Mouse (Mus musculus) gastrocnemius, postnatal 10 days (tissue): Measurements from ENCODE around the gene Prpf39. TPM values are rescaled to one million over a fixed set of nuclear protein-coding genes. Genes with fewer than 3 reads are reported as not detected.

Experiments
- DNase-seq: peaks from one replicate; pipeline ENCODE4 v3.0.0; 2021; ENCODE audit warnings: mixed read lengths
- long read RNA-seq, 2 experiments: library from polyadenylated mRNA; stranded (forward); transcript quantifications; one replicate each; pipeline ENCODE4 v2.0.0; 2021
- total RNA-seq, 2 experiments: library from RNA; stranded (reverse); gene quantifications; 2 replicates each; pipeline ENCODE4 v1.2.3; 2021

Gene Prpf39
- 10 to 100 TPM; 17.4 to 28.7 TPM for total RNA-seq
- long read RNA-seq, experiment 1, full-length matches to known transcripts: 3 of 20 reads
- long read RNA-seq, experiment 1, partial matches to known transcripts: 1 of 20 reads
- long read RNA-seq, experiment 1, other reads (novel, unspliced or antisense): 16 of 20 reads
- long read RNA-seq, experiment 2, full-length matches to known transcripts: 3 of 7 reads
- long read RNA-seq, experiment 2, partial matches to known transcripts: 2 of 7 reads
- long read RNA-seq, experiment 2, other reads (novel, unspliced or antisense): 2 of 7 reads

DNA sequence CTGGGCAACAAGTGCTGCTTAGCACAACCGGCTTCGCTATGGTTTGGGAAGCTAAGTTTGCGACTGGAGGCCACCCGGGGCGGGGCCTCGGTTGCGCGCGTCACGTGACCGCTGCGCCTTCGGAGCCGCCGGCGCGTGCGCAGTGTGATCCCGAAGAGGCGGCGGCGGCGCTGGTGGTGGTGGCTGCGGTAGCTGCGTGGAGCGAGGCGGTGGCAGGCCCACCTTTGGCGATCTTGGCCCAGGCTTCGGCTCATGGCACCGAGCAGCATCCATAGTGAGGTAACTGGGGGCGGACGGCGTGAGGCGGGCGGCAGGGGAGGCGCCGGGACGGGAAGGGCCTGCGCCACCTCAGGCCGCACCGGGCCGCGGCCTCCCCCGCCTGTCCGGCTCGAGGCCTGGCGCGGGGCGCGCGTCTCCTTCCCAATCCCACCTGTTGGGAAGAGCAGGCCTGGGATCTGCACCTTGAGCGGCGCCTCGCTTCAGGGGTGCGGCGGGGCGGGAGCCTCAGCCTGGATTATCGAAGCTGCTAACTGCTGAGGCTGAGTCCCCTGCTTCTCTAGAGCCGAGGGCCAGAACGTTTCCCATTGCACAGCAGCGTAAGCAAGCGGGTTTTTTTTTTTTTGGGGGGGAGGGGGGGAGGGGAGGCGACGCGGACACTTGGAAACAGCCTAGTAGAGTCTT is at the start of gene Prpf39:
Gene Prpf39, plus strand, starts transcription at position 144 of the 681 bp plus-strand sequence.
- peak; percentile 95 for DNase-seq

DNA sequence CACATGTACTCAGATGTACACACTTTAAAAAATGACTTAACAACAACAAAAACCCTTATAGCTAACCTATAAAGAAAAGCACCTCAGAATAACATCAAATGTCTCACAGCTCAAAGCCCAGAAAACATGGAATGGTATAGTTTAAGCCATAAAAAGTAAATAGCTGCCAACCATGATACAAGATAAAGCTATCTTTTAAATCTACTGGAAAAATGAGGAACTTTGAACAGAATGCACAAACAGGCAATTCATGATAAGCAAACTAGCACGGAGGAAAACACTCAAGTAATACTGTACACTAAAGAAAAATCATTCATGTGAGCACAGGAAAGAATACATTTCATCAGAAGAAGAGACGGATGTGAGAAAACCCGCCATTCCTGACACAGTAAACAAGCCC is 28.4 kb upstream of the Prpf39 start:
- DNase-seq: no peak

GRCm38 (mm10) chr12:65022842-65023241 is 13.3 kb upstream of the Prpf39 start:
- no peak for DNase-seq

DNA sequence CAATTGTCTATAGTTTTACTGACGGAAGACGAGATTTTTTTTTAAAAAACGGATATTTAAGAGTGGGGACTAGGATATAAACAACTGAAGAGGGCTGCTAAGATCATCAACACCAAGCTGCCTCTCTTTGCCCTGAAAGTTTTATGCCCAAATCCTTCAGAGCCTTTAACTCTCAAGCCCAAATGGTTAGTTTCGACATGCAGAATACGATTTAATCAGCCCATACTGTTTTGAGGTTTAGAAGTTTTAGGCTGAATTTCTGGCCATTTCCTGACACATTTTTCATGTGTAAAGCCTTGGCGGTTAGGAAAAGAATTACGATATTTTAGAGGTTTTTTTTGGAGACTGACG is 319 bp upstream of the Prpf39 start:
- no peak for DNase-seq

DNA sequence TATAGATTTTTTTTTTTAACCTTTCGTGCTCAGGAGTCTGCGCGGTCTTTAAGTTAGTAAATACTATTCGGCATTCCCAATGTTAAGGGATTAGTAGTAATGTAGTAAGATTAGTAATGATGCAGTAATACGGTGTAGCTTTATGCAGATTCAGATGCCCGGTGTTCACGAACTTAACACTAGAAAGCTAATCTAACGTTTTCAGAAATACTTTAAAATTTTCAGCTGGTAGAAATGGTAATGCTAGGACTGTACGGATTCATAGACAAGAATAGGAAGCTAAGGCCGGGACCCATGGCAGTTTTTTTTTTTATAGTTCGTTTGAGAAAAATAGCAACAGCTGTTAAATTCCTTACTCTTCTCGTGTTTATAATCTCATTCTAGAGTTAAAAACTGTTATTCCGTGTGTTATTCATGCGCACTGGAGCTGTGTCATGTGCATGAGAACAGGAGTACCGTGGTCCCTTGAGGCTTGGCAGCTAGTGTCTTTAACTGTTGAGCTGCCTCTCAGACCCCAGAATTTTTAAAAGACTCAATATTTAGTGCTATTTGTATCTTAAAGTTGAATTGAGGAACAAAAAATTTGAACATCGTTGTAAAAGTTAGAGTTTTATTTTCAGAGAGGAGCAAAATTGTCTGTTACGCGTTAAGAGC is 886 bp downstream of the Prpf39 start:
- DNase-seq: peak; percentile 7

DNA sequence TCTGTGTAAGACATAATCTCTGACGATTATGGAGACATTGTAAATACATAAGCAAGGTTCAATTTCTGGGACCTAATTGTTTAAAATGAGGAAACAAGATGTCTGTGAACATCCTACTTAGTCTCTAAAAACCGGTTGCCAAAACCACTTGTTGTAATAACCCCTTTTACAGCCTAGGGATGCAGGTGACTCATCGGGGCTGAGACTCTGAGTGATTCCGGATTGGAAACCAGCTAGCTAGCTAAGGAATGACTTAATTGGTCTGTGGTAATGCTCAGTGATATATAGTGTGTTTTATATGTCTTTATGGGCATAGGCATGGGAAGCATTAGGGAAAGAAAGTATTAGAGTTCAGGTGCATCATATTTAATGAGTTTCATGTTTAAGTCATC is 1.4 kb downstream of the Prpf39 start:
- no peak for DNase-seq

- no peak for DNase-seq
Measured at GRCm38 (mm10) chr12:65048799-65049198, 12.7 kb downstream of the Prpf39 start.

GRCm38 (mm10) chr12:65058203-65058602 is 22.1 kb downstream of the Prpf39 start:
- DNase-seq: no peak

- no peak for DNase-seq
Measured at GRCm38 (mm10) chr12:65061082-65061481, 24.9 kb downstream of the Prpf39 start.

- no peak for DNase-seq
Measured at GRCm38 (mm10) chr12:65065241-65065640, 29.1 kb downstream of the Prpf39 start.

GRCm38 (mm10) chr12:65066234-65066633 is 30.1 kb downstream of the Prpf39 start:
- no peak for DNase-seq

DNA sequence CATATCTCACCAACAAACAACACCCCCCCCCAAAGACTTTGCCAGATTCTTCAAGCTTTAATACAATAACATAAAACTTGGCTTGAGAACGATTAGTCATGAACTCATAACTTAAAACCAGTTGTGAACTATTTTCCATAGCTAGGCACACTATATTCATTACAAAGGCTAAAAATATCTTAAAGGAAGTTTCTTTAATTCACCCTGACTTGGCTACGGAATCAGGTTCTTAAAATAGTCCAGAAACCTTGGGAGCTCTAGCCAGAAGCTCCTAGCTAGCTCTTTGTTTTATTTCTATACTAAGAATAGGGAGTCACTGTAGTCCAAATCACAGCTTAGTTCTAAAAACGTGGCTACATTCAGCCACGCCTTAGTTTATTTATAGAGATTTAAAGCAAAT is 32.3 kb downstream of the Prpf39 start:
- DNase-seq: no peak

DNA sequence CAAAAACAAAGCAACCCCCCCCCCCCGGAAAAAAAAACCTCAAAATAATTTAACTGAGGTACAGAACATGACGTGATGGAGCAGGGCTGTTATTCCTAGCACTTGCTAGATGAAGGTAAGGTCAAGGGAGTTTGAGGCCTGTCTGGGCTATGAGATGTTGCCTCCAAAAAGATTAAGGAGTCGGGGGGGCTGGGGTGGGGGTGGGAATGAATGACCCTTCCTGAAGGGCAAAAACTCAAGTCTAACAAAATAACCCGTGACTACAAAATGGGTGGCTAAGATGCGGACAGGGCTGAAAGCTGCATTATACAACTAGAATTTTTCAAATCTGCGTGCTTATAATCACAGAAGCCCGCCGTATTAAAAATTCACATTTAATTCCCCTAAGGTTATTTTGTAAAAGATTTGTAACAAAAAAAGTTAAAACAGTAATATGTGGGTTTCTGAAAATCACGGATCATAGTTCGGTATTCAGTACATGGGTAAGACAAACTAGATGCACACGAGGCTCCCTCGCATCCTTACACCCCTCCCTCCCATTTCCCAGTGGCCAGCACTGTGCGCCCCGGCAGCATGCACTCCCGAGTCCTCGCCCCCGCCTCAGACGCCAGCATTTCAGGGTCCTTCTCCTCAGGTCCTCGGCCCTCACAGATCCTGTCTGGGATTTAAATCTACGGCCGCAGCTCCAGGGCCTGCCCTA is 36.9 kb downstream of the Prpf39 start:
- DNase-seq: no peak

DNA sequence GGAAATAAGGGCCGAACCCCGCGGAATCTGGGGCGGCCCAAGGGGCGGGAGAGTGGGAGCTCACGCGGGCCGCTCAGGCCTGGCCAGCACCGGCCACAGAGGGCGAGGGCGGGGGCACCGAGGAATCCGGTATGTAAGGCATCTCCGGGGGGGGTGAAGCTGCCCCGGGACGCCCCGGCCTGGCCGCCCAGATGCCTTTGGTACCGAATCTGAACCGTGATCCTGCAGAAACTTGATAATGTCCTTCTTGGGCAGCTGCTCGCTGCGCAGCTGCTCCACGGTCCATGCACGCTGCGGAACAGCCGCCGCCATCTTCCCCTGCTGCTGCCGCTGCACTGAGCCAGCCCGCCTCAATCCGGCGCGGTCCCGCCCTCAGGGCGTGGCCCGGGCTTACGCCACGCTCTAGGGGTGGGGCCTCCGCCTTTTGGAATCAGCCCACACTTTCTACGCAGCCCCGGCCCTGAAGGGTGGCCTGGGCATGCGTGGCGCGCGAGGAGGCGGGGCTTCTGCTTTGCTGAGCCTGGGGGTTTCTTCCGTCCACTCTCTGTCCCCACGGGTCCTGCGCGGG is 37.6 kb downstream of the Prpf39 start, which contains the start of gene Fkbp3:
Gene Fkbp3, minus strand, starts transcription at position 397 of the 568 bp plus-strand sequence.
- DNase-seq: peak; percentile 98

DNA sequence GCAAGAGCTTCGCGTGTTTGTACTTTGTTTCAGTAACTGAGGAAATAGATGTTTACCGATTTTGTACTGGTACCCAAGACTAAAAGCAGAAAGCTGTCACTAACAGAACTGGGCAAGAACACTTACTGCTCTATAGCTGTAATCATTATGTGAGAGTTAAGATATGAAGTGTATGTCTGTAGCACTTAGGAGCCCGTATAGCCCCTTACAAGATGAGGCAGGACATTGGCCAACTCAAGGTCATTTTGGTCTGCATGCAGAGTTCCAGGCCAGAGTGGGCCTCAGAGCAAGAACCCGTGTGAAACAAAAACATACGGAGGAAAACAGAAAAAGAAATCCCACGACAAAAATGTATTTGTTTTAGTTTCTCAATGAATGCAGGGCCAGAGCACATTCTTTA is 38.5 kb downstream of the Prpf39 start:
- no peak for DNase-seq

DNA sequence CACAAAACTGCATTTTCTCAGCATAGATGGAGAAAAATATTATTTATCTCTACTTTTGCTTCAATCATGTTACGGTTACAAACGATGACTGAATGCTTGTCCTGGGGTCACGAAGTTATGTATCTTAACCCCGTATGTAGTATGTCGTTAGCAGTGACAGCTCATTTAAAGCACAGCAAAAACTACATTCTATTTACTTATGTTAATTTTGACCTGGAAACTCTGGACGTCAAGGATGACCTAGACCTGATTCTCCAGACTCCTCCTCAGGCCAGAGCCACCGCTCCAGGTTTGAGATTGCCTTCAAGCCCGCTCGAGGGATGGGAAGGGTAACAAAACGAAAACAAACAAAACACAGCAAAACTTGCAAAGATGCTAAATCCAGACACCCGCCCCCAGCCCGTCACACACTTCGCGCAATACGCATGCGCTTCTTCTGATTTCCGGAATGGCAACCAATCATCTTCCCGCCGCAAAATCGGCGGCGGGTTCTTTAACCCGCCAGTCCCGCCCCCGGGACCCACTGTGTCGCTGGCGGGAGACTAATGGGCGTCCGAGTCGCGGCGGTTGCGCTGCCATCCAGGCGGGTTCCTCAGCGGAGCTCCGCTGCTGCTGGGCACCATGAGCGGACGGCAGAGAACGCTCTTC is 39.1 kb downstream of the Prpf39 start, which contains the start of gene Fancm:
Gene Fancm, plus strand, starts transcription at position 519 of the 648 bp plus-strand sequence.
- peak; percentile 86 for DNase-seq

DNA sequence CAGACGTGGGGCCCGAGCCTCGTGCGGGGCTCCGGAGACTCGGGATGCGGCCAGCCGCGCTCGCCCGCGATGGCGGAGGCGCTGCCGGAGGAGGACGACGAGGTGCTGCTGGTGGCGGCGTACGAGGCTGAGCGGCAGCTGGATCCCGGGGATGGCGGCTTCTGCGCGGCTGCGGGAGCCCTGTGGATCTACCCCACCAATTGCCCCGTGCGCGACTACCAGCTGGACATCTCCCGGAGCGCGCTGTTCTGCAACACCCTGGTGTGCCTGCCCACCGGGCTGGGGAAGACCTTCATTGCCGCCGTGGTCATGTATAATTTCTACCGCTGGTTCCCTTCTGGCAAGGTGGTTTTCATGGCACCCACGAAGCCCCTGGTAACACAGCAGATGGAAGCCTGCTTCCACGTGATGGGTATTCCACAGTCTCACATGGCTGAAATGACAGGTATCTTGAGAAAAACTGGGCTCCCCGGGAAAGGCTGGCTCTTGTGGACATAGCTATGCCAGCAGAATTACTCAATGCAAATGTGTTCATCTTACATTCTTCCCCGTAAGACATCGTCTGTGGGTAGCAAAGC is 39.7 kb downstream of the Prpf39 start:
- DNase-seq: no peak

GRCm38 (mm10) chr12:65076906-65077305 is 40.8 kb downstream of the Prpf39 start:
- DNase-seq: no peak

DNA sequence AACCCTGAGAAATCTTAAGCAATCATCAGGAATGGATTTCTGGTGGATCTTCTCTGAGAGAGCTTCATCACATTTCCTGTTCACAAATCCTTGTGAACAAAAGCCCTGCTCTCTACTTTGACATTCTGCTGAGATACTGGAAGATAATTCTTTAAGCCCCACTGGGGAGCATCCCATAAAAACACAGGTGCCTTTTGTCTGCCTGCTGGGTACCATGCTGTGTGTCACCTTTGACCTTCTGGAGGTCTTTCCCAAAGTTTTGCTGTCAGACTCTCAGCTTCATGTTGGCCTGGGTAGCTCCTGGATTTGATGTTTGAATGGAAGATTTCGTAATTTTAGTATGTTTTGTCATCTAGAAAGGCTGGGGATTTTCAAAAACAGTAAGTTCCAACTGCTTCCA is 72.6 kb downstream of the Prpf39 start:
- DNase-seq: no peak

- no peak for DNase-seq
Measured at GRCm38 (mm10) chr12:65111503-65111902, 75.4 kb downstream of the Prpf39 start.

DNA sequence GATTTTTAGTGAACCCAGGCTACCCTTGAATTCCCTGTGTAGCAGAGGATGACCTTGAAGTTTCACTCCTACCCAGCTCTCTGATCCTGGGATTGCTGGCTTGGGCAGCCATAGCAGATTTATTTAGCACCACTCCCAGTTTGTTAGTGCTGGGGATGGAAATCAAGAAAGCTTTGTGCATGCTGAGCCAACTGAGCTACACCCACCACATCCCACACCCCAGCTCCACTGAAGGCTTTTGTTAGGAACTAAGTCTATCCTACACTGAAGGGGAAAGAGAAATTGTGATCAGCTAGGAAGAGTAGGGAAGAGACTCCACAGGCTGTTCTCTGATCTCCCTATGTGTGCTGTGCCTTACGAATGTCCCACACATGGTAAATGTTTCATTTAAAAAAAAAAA is 76.7 kb downstream of the Prpf39 start:
- no peak for DNase-seq
